Mouse (Mus musculus): ENCODE measurements at regions not wholly inside any gene's neighbourhood (a gene's known extent, or its start where the extent isn't known, plus 50 kb on each side); places are given as distances from the start of the nearest gene placed in this dataset.

DNA sequence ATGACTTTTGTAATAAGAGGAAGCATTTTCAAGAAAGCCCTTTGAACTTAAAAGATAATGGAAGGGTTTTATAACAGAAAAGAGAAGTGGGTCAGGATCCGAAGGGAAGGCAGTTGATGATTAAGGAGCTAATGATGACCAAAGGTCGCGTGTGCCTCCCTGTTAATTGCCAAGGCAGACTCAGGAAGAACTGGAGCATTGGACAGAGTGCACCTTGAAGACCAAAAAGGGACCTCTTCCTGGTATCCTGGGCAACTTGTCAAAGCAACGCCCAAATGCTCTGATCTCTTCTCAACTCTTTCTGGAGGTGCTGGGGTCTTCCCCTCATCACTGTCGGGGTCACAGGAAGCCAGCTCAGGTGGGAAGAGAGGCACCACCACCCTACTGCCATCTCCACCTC, 49.9 kb upstream of the Barhl2 start:
- TF ChIP-seq GATA1 (IDR thresholded peaks at IDR 0.05; ENCODE audit: borderline replicate concordance, low read length) = no peak
- TF ChIP-seq FLI1 (IDR thresholded peaks at IDR 0.05; ENCODE audit: low read length) = no peak
